Mouse (Mus musculus) lung, adult 2 months (tissue): ENCODE data around the gene Prr19. TPM values are rescaled to one million over a fixed set of nuclear protein-coding genes. Genes with fewer than 3 reads are reported as not detected.
A peak's percentile ranks its signal among the peaks of the same experiment; 100 is the strongest.

ENCODE experiments used
- DNase-seq: peaks from one replicate; pipeline ENCODE4 v3.0.0; 2022
- H3K4me1 ChIP-seq: fragments of 200-500 bp; 2 replicates; pipeline ENCODE4 v1.6.1; 2011; ENCODE audit warnings: low read length; ENCODE audit not compliant: control insufficient read depth, insufficient read depth
- H3K4me3 ChIP-seq: fragments of 200-500 bp; replicated peaks from 2 replicates; pipeline ENCODE3; 2011; ENCODE audit warnings: low read depth, mild to moderate bottlenecking, control low read depth, low read length; ENCODE audit errors: extremely low read depth
- CTCF ChIP-seq: fragments of 200-500 bp; IDR thresholded peaks from 2 replicates; pipeline ENCODE4 v1.5.1; 2011; ENCODE audit warnings: mild to moderate bottlenecking, low read length, control low read depth; ENCODE audit not compliant: insufficient read depth
- POLR2A ChIP-seq: fragments of 200-500 bp; IDR thresholded peaks from 2 replicates; pipeline ENCODE4 v1.6.1; 2011; ENCODE audit warnings: low read depth, mild to moderate bottlenecking, control low read depth, low read length, borderline replicate concordance; ENCODE audit errors: extremely low read depth
- WGBS: fragments of 180-500 bp; shearing (Covaris S2); methylation state at CpG from one replicate; pipeline ENCODE4 v1.1.7; 2018; 5-methylcytosine and 5-hydroxymethylcytosine counted together
- polyA plus RNA-seq: library from polyadenylated mRNA; depleted of rRNA; stranded (reverse); fragments of >200 nt; gene quantifications from 2 replicates; pipeline ENCODE4 v1.2.3, GENCODE M21; 2012

Prr19 gene
- polyA plus RNA-seq, 1 experiment, result not detected

GRCm38 (mm10) chr7:25275555-25276298 is 25.5 kb upstream of the Prr19 start:
- WGBS, result 62% methylated on average over 9 of the region's 9 CpGs
- TF ChIP-seq CTCF (no peak), POLR2A (no peak)
- no peak overlapping the region for H3K4me3 ChIP-seq
- DNase-seq, result no peak
- H3K4me1 ChIP-seq, result peaks cover 21% of the 10 kb centered on the region

GRCm38 (mm10) chr7:25277405-25277804 is 23.8 kb upstream of the Prr19 start:
- 70% methylated on average over 4 of the region's 4 CpGs for WGBS
- no peak overlapping the region for H3K4me3 ChIP-seq

DNA sequence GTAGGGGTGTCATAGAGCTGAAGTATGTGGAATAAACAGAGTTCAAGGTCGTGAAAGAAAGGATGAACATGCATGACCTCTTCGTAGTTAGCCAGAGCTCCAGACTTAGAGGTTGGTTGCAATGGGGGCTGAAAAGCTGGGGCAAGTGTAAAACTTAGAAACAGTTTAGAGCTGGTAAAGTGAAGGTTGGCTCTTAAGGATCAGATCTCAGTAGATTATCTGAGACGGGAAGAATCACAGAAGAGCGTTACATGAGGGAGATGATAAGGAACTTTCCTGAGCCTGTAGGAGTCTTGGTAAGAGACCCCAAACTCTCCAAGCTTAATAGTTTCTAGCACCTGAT is 23.2 kb upstream of the Prr19 start:
- H3K4me1 ChIP-seq, result peaks cover 33% of the 10 kb centered on the region
- WGBS, result 3% methylated on average over 4 of the region's 4 CpGs
- DNase-seq, result no peak
- H3K4me3 ChIP-seq, result peak overlapping the region; percentile 87
- TF ChIP-seq POLR2A (no peak), CTCF (no peak)

More at GRCm38 (mm10) chr7:25277405-25277804, 23.8 kb upstream of the Prr19 start:
- peaks cover 31% of the 10 kb centered on the region for H3K4me1 ChIP-seq
- TF ChIP-seq POLR2A (no peak), CTCF (no peak)
- DNase-seq, result no peak

DNA sequence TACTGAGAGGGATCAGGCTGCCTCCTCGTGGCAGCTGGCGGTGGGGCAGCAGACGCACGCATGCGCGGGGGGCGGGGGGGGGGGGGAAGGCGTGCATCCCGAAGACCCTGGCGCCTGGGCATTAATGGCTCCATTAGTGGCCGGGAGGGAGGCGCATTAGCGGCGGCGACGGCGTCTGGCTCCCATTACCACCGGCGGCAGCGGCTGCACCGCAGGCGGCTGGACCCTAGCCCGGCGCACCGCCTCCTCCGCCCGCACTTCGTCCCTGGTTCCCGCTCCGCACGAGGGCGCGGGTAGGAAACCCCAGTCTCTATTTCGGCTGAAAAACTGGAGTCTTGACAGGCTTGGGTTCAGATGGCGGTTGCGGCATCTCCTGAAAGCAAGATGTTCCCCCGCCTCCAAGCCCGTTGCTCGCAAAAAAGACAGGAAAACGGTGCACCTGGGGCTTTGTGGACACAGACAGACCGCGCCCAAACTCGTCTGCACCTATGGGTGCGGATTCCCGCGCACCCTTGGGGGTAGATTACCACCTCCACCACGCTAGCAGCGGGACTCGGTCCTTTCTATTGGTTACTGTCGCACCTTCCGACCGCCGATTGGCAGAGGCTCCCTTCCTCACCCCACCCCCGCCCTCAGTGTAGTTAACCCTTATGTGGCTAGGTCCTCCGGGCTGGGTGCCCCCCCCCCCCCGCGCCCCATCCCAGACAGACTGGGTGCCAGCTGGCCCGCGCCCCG is 22.7 kb upstream of the Prr19 start:
- WGBS, result 1% methylated on average over 50 of the region's 60 CpGs
- Histone ChIP-seq H3K4me1 (peaks cover 38% of the 10 kb centered on the region), H3K4me3 (peak overlapping the region; percentile 87)
- peak; percentile 86 for DNase-seq
- TF ChIP-seq CTCF (peak; percentile 66), POLR2A (peak; percentile 68; the same call in 1 of the 2 replicates)

DNA sequence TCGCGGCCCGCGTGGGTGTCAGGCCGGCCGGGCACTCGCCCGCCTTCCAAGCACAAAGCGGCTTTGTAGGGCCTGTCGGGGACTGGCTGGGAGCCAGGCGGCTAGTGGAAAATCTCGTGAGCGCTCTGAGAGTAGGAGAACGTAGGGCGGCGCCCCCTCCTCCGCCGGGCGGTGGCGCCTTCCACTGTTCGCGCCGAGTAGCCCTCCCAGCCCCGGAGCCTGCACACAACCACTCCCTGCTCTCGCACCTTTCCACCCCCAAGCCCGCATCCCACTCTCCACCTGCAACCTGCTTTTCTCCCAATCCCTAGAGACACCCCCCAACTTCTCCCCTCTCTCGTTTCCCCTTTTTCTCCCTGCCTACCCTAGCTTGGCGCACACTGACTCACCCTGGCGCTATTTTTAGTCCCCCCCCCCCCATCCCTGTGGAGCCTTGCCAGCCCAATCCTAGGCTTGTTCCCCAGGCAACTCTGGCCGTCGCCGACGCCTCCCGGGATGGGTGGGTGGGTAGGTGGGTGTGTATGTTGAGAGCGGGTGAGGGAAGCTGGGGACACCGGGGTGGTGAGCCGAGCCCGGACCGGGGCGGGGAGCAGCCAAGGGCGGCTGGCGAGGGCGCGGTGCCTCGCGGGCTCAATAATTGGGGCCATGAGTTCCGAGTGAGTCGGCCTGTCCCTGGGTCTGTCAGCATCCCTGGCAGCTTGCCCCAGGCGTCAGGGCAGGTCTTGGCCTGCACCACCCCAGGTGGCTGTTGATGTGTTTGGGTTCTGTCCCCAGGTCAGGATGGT is 21.9 kb upstream of the Prr19 start:
- peaks cover 44% of the 10 kb centered on the region for H3K4me1 ChIP-seq
- TF ChIP-seq POLR2A (no peak; the same call in 1 of the 2 replicates), CTCF (no peak)
- under 1% methylated on average over 46 of the region's 49 CpGs for WGBS

GRCm38 (mm10) chr7:25279861-25280791 is 21.1 kb upstream of the Prr19 start:
- TF ChIP-seq CTCF, result no peak
- TF ChIP-seq POLR2A, result no peak
- no peak for DNase-seq
- 5% methylated on average over 6 of the region's 6 CpGs for WGBS
- H3K4me3 ChIP-seq, result peak overlapping the region; percentile 87
- H3K4me1 ChIP-seq, result peaks cover 42% of the 10 kb centered on the region

More for the DNA sequence above, 21.9 kb upstream of the Prr19 start:
- H3K4me3 ChIP-seq, result peak overlapping the region; percentile 87
- DNase-seq, result peak; percentile 72

GRCm38 (mm10) chr7:25281166-25281733 is 20.0 kb upstream of the Prr19 start:
- H3K4me3 ChIP-seq, result peak overlapping the region; percentile 49
- peaks cover 42% of the 10 kb centered on the region for H3K4me1 ChIP-seq
- no peak for DNase-seq
- TF ChIP-seq CTCF (no peak), POLR2A (no peak)
- WGBS, result 11% methylated on average over 12 of the region's 12 CpGs
